Mouse (Mus musculus) lung, postnatal 4 days (tissue): ENCODE measurements around the gene Kcnc3.

Experiments used
- DNase-seq, 2 experiments: peaks; one replicate each; pipeline ENCODE4 v3.0.0; 2021

The Kcnc3 gene

DNA sequence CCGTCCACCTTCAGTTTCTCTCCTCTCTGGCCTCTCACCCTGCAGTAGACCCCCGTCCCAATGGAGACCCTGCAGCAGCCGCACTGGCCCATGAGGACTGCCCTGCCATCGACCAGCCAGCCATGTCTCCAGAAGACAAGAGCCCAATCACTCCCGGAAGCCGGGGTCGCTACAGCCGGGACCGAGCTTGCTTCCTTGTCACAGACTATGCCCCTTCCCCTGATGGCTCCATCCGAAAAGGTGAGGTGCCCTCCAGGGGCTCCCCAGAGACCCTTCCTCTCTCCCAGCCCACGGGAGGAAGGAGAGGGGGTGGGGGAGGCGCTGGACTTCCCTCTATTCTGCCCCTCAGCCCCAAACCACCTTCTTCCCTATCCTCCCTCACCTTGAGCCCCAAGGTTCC, 7.9 kb downstream of the Kcnc3 start:
- no peak for DNase-seq

DNA sequence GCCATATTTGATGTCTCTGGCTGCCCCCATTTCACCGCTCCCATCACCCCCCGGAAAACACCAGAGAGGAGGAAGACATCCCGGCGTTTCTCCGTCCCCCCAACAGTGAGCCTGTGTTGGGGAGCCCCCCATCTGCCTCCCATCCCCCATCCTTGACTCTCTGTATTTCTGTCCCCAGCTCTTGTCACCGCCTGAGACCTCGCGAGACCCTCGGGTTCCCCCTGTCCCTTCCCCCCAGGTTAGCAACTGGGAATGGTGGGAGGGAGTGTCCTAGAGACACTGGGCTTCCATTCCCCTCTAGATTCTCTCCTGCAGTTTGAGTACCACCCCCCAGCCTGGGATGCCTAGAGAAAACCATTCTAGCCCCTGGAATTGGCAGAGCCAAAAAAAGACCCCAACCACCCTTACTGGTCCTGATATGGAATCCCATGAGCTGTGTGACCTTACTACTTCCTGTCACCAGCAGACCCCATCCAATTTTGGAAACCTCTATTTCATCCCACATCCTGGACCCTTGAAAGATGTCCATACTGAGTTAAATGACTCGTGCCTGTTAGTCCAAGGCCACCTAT, 10.3 kb downstream of the Kcnc3 start:
- DNase-seq, result no peak

DNA sequence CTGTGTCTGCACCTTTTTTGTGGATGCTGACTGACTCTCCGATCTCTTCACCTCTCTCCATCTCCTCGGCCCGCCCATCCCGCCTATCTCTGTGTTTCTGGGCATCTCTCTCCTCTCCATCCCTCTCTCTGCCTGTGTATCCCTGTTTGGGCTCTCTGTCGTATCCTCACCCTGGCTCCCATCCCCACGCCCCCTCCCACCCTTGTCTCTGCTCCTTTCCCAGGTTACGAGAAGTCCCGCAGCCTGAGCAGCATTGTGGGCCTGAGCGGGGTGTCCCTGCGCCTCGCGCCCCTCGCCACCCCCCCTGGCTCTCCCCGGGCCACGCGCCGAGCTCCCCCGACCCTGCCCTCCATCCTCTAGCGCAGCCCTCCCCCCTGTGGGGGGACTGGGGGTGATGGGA, 11.2 kb downstream of the Kcnc3 start:
- no peak for DNase-seq

DNA sequence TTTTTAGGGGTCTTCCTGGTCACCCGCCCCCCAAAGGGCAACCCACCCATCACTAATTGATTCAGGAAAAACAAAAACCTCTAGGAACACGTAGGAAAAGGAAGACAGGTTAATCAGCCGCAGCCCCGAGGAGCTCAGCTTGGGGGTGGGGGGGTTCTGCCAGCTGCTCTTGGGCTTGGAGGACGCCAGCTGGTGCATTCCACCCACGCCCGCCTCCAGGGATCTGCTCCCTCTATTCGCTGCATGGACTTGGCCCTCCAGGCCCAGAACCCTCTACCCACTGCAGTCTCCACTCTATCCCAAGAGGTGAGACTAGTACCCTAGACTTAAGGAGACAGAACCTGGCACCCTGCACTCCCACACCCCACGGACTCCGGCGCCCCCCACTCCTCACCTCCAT, 12.0 kb downstream of the Kcnc3 start:
- no peak for DNase-seq

DNA sequence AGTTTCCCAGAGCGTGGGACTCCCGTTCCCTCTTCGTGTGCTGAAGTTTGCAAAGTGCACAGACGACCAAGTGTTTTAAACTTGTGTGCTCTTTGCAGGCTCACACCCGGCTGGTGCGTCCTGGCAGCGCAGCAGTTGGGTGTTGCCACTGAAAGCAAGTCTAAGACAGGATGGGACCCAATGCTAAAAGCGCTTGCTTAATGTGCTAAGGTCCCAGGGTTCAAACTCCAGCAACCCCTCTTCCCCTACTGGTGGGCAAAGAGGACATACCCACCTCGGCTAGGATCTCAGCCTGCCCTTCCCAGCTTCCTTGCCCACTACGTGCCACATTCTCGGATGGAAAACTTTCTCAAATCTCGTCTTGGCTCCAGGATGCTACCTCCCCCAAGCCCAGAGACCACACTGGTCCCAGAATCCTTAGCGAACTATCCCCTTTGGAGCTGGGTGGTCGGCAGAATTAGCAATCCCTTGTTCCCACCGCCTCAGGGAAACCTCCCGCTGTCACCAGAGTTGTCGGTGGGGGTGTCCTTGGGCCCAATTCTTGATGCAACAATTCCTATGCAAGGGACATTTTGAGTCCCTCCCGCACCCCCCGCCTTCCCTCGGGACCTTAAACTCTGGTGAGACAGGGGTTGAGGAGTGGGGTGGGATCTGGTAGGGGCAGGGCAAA, 12.9 kb downstream of the Kcnc3 start:
- no peak for DNase-seq

DNA sequence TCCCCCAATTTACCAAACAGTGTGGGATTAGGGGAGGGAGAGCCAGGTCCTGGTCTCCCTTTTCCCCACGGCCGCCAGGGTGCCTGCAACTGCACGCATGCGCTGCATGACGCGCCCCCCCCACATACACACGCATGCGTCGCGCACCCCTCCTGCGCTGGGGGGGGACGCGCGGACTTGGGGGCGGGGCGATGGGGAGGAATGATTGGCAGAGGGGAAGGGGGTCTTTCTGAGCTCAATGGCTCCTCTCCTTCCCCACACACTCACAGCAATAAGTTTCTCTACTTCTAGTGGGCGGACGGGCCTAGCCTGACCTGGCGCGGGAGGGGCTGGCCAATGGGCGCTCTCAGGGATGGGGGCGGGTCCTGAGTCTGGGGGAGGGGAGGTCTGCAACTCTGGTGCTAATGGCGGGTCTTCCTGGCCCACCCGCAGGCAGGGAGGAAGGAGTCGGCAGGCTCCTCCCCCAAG, 13.7 kb downstream of the Kcnc3 start:
- peak in 1 of 2 experiments; percentile 33 for DNase-seq

- no peak for DNase-seq
Measured at GRCm38 (mm10) chr7:44604619-44605018, 14.2 kb downstream of the Kcnc3 start.

GRCm38 (mm10) chr7:44605436-44605835, 15.0 kb downstream of the Kcnc3 start:
- no peak for DNase-seq

DNA sequence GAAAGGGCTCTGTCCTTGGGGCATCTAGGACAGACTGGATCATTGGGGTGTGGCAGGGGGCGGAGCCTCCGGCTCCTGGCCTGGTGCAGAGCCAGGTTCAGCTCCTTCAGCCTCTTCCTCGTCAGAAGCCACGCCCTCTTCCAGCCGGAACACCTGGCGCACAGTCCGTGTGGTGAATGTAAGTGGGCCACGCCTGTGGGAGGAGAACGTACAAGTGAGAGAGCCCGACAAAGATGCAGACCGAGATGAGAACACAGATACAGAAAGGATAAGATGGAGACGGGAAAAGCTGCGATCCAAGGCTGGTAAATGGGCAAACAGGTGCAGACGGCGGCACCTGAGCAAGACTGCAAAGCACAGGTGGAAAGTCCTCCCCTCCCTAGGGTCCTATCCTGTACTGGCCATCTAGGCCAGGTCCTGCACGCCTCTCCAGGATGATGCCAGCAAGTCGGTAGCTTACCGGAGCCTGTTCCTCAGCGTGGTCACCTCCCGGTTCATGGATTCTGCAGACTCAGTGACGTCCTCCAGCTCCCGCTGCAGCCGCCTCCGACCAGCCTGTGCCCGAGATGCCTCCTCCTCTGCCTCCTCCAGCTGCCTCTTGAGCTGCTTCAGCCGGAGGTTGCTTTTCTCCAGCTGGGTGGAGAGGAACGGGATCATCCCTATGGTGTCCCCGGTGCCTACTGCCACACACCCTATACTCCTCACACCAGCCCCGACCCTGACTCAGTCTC, 15.9 kb downstream of the Kcnc3 start:
- peak; percentile 68 to 82 for DNase-seq

DNA sequence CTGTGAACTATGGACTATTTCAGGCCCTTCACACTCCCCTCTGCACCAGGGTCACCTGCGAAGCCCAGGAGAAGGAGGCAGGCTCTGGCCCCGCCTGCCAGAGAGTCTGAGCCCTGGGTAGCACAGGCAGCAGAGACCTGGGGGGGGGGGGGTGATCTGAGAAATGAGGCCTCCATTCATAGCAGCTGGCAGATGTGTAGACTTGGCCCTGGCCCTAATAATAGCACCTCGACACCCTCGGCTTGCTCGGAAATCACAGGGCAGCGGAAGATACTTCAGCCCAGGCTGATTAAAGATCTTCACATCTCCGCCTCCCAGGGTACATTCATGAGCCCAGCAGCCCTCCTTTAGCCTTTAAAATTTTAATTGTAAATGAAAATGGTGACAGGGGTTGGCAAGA, 21.7 kb downstream of the Kcnc3 start:
- no peak for DNase-seq

DNA sequence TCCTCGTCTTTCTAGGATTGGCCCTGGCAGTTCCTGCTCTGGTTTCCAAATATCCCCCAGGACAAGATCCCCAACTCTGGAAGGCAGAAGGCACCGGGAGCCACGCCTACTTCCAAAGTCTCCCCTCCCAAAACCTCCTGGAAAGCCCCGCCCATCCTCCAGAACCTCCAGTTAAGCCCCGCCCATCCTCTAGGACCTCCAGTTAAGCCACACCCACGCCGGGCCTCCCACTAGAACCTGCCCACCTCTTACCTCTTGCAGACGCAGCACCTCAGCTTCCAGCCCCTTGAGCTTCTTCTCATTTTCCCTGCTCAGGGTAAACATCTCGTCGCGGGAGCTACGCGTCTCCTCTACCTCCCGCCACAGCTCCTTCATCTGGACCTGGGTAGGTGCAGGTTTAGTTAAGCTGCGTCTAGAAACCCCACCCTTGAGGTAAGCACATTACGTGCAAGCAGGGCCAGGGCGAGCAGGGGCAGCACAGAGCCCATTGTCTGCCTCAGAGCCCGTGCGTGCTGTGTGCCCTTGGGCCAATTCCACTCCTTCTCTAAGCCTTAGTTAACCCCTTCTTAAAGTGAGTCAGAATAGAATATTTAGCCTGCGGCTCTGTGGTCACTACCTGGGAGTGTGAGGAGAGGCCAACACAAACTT, 23.7 kb downstream of the Kcnc3 start:
- peak; percentile 50 to 54 for DNase-seq

DNA sequence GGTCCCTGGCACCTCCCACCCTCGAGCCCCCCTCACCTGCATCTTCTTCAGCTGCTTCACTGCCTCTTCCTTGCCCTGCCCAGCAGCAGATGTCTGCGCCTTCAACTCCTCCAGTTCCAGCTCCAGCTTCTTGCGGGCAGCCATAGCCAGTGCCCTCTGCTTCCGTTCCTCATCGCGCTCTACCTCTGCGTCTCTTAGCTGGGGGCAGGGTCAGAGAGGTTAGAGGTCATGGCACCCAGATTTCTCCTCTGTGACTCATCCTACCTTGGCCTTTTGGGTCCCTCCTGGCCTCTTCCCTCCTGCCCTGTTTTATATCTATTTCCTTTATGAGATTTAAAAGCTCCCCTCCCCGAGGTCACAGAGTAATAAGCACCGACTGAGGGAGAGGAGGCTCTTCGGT, 24.8 kb downstream of the Kcnc3 start:
- no peak for DNase-seq

- no peak for DNase-seq
Measured at GRCm38 (mm10) chr7:44615987-44616386, 25.5 kb downstream of the Kcnc3 start.

- no peak for DNase-seq
Measured at GRCm38 (mm10) chr7:44617059-44617458, 26.6 kb downstream of the Kcnc3 start.

DNA sequence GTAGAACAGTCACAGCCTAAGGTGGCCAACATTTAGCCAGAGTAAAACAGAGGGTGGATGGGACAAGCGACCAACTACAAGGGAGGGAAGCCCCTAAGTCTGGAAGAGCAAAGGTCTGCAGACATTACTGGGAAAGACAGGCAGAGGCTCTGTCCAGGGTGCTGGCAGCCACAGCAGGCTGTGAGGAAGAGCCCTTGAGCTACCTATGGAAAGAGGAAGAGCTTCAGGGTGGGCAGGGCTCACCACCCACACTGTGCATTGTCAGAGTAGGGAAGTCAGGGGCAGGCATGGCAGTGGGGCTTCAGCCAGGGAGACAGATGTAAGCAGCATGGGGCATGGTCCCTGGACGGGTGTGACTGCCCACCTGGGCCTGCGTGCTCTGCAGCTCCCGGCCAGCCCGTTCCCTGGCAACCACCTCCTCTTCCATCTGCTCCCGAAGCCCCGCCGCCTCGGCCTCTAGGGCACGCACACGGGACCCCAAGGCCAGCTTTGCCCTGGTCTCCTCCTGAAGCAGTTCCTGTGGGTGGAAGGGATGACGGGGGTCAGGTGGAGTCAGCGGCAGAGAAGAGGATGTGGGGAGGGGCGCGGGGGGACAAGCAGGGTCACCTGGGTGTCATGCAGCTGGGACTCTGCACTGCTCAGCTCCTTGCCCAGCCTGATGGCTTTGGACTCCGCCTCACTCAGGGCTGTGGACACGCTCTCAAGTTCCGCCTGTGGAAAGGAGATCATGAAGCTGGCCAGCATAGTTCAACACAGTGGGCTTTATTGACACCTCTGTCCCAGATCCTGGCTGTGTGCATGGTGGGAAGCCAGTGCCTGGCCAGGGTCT, 33.5 kb downstream of the Kcnc3 start:
- DNase-seq, result no peak

DNA sequence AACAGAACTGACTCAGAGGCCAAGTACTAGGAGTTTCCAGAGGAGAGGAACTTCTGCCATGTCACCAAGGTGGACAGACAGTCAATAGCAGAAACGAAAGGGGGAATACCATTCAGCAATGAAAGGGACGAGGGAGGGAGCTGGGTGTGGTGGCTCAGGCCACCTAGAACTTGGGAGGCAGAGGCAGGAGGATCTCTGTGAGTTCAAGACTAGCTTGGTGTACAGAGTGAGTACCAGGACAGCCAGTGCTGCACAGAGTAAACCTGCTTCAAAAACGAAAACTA, 34.0 kb downstream of the Kcnc3 start:
- no peak for DNase-seq

DNA sequence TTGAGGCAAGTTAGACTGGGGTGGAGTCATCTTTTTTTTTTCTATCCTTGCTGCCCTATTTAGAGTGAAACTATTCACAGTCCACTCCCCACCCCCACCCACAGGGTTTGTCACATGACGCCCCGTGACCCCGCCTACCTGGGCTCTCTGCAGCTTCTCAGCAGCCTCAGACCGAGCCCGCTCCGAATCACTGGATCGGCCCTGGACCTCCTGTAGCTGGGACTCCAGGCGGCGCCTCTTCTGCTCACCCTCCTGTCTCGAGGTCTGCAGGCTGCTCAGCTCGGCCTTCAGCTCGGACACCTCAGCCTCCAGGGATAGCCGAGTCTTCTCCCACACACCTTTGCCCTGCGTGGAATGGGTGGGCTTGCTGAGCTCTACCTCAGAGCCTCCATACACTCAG, 34.4 kb downstream of the Kcnc3 start:
- DNase-seq, result no peak

DNA sequence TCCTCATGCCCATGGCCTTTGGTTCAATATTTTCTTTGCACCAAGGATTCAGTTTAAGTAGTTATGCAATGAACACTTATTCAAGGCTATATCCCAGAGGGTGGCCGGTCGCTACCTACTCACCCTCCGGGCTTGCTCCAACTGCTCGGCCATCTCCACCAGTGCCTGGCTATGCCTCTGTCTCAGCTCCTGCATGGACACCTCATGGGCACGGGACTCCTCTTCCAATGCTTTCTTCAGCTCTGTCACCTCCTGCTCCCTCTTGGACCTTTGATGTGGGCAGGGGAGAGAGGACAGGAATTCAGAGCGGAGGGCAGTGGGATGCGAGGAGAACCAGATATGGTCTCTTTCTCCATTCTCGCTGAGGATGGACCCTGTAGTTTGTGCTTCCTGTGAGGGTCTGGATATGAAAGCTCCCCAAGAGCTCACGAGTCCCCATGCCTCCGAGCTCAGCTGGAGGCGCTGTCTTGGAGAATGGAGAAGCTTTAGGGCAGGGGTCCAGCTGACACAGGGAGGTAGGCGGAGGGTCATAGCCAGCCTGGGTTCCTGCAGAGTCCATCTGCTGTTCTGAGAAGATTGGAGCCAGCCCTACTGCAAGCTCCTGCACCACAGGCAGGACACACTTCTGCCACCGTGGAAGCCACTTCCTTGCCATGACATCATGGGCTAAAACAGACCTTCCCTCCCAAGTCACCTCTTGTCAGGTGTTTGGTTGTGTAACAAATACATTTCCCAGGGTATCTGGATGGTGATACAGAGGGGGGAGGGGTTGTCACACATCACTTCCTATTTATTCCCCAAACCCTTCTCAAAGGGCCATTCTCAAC, 35.0 kb downstream of the Kcnc3 start:
- DNase-seq, result no peak

- no peak for DNase-seq
Measured at GRCm38 (mm10) chr7:44626068-44626385, 35.6 kb downstream of the Kcnc3 start.

DNA sequence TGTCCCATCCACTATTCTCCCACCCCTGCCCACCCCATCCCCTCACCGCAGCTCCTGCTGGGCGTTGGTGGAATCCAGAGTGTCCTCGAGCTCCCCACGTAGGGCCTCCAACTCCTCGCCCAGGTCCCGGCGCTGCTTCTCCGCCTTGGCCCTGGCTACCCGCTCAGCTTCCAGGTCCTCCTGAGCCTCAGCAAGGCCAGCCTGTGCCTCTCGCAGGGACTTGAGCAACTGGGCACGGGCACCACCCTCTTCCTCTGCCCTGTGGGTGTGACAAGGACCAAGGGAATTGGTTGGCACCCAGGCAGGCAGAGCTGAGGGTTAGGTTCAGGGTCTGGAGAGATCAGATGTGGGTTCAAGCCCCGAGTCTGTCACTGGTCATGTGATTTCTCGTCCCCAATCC, 36.5 kb downstream of the Kcnc3 start:
- no peak for DNase-seq

DNA sequence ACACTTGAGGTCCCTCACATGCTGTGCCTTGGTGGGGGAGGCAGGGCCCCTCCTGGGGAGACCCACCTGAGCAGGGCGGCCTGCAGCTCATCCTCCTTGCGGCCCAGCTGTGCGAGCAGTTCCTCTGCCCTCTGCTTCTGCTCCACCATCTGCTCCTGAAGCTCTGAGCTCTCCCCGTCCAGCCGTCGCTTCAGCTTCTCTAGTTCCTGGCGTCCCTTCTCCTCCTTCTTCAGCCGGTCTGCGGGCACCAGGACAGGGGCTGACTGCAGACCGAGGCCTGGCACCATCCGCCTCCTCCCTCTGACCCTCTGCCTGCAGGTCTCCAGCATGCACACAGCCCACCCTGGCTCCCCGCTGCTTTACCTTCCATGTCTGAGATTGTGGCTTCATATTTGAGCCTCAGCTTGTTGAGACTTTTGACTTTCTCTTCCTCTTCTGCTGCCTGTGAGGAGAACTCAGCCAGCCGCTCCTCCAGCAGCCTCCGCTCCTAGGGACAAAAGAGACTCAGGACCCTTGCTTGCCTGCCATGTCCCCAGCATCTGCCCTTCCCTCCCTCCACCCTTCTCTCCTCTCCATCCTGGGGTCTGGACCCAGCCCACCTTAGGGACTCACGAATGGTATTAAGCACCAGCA, 38.1 kb downstream of the Kcnc3 start:
- no peak for DNase-seq

GRCm38 (mm10) chr7:44630437-44630836, 40.0 kb downstream of the Kcnc3 start:
- peak; percentile 80 to 87 for DNase-seq
